Mouse (Mus musculus) G1E-ER4 (cell line): Measurements from ENCODE around the gene Nsmce3. TPM values are rescaled to one million over a fixed set of nuclear protein-coding genes. Genes with fewer than 3 reads are reported as not detected.

Source experiments
- GATA1 ChIP-seq: IDR thresholded peaks from one replicate; pipeline ENCODE4 v1.8.0; 2012; ENCODE audit warnings: low read length, inconsistent platforms
- polyA plus RNA-seq: library from polyadenylated mRNA; stranded (reverse); fragments of >175 nt; gene quantifications from 2 replicates; pipeline ENCODE4 v1.2.3, GENCODE M21; 2012

The Nsmce3 gene
- polyA plus RNA-seq, 1 experiment, result 18.1 TPM

DNA sequence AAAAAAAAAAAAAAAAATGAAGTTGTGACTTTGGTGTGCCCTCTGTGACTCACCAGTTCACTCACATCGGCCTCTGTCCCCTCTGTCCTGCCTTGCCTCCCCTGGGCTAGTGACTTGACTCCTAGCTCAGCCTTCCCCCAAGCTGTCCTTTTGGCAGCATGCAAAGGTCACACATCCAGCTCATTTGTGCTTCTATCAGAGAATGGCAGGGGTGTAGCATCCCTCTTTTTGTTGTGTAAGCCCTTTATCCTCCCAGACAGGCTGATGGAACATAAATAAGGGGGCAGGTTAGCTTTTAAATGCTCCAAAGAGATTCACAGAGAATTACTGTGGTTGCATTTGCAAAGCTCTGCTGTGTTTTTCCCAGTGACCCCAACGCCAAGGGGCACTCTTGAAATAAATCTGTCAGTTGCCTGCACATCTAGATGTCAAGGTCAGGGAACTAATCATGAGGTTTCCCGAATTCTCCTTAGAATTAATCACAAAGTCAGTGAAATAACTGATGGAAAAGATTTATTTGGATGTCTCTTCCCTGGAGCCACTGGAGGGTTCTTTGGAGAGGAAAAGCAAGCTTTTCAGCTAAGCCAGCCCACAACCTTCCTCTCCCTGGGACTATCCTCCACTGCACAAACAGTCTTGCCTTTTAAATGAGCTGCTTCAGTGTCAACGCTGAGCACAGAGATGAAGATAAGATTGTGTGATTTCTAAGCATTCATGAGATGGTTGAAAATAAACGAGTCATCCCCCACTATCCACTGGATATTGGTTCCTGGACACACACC lies 42.4 kb downstream of the Nsmce3 start:
- TF ChIP-seq GATA1, result no peak

DNA sequence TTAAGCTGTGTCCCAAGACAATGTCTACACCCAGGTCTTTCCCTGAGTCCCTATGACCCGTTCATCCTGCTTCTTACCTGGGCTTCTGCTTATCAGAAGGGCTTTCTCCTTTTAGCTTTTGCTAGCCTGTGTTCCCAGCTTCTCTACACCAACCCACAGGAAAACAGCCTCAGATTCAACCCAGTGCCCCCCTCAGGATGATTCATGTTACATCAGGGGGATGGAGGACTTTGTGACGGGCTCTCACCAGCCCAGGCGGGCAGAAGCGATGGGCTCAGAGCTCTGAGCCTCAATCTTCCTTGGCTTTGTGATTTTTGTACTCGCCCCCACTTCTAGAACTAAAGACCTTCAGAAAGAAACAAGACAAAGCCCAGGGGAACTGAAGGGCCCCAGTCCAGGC lies 51.7 kb downstream of the Nsmce3 start:
- no peak for TF ChIP-seq GATA1

DNA sequence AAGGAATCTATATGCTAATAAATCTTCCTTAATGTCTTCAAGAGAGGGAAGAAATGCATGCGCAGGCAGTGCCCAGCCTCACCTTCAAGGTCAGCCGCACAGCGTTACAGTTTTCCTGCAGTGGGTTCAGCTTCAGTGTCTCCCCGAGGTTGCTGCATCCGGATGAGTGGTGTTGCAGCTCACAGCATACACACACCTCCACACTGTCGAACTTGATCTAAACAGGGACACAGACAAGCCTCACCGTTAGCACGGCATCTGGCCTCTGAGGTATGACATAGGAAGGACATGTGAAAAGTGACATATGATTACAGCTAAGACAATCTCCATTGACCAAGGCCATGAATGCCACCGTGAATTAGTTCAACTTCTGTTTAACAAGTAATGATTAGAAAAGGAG lies 53.1 kb downstream of the Nsmce3 start:
- no peak for TF ChIP-seq GATA1
